ENCODE assay signal across 19 mouse cellular contexts in the genomic region with DNA sequence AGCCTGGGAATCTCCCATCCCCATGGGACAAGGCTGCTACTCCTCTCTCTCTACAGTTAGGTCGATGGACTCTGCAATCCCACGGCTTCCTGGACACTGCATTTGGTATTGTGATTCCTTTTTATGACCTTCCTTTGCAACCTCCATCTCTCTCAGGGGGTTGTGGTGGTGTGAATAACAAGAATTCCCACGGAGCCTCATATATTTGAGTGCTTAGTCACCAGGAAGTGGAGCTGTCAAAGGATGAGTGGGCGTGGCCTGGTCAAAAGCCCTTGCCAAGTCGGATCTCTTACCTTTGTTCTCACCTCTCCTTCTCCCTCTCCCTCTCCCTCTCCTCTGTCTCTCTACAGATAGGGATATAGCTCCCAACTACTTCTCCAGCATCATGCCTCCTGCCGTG. TPM values are rescaled to one million over a fixed set of nuclear protein-coding genes. Genes with fewer than 3 reads are reported as not detected.
DNase-seq lines count a peak whose midpoint lies in the region; ATAC-seq lines count a peak whose summit lies in the region.
"Had no signal": no experiment of that assay in that cellular context is flagged by ENCODE, and none has a peak within 500 bp of the region (broad histone marks: within the 10 kb centered on the region; RNA-seq: fewer than 3 reads in every experiment).

No protein-coding gene starts in this region.

- no peak overlapping the region for H3K9ac ChIP-seq in kidney, embryonic 15.5 days
- H3K9ac ChIP-seq: hindbrain, embryonic 15.5 days; lung, embryonic 14.5 days; midbrain, embryonic 15.5 days had no signal

- peaks cover 4% of the 10 kb centered on the region; the same call in 1 of the 2 replicates for H3K4me1 ChIP-seq in kidney, embryonic 15.5 days
- peaks cover 8% of the 10 kb centered on the region; the same call in 1 of the 2 replicates for H3K4me1 ChIP-seq in forebrain, embryonic 10.5 days
- H3K4me1 ChIP-seq: hindbrain, embryonic 15.5 days; midbrain, embryonic 15.5 days had no signal

- ATAC-seq in kidney, embryonic 15.5 days (replicated peaks; ENCODE audit: low FRiP score) = no peak
- ATAC-seq in granulocyte monocyte progenitor cell, adult 5-6 weeks (replicated peaks; ENCODE audit: poor library complexity, severe bottlenecking) = no peak
- ATAC-seq: midbrain, embryonic 15.5 days had no signal

- DNase-seq in kidney, adult 11 months = peak; percentile 46
- DNase-seq in 3T3-L1 (ENCODE audit: low read depth, low spot score) (peak; percentile 78), NIH3T3 (ENCODE audit: low read depth) (peak; percentile 53)
- peak; percentile 43 for DNase-seq in kidney, postnatal 10 days
- no peak for DNase-seq in gastrocnemius, postnatal 14 days
- DNase-seq in forebrain, embryonic 10.5 days (ENCODE audit: extremely low spot score, low spot score) = no peak
- DNase-seq: adrenal gland, postnatal 25 days; cerebellum, adult 18-20 months; cerebellum, postnatal 36 days; gastrocnemius, postnatal 10 days; lung, embryonic 14.5 days; right cerebral cortex, adult 18-20 months; thymus, adult 2 months had no signal

- no peak overlapping the region for H3K4me2 ChIP-seq in kidney, embryonic 15.5 days
- H3K4me2 ChIP-seq: hindbrain, embryonic 15.5 days; liver, embryonic 11.5 days; lung, embryonic 14.5 days; midbrain, embryonic 15.5 days had no signal

- intact Hi-C loops in gastrocnemius, postnatal 14 days (cut with DNase I; ENCODE audit: low total_unique reads) = no loop called here

- H3K9me3 ChIP-seq in kidney, embryonic 15.5 days (replicated peaks) = no peaks in the 10 kb centered on the region
- no peaks in the 10 kb centered on the region for H3K9me3 ChIP-seq in forebrain, embryonic 10.5 days
- H3K9me3 ChIP-seq: G1E; hindbrain, embryonic 15.5 days; midbrain, embryonic 15.5 days had no signal

- H3K36me3 ChIP-seq in kidney, embryonic 15.5 days = no peaks in the 10 kb centered on the region
- no peaks in the 10 kb centered on the region for H3K36me3 ChIP-seq in forebrain, embryonic 10.5 days (replicated peaks)
- H3K36me3 ChIP-seq: hindbrain, embryonic 15.5 days; midbrain, embryonic 15.5 days had no signal

- H3K4me3 ChIP-seq in kidney, embryonic 15.5 days (replicated peaks) = no peak overlapping the region
- H3K4me3 ChIP-seq in forebrain, embryonic 10.5 days = no peak overlapping the region
- H3K4me3 ChIP-seq: hindbrain, embryonic 15.5 days; midbrain, embryonic 15.5 days had no signal

- no peaks in the 10 kb centered on the region for H3K27me3 ChIP-seq in kidney, embryonic 15.5 days
- H3K27me3 ChIP-seq in forebrain, embryonic 10.5 days (ENCODE audit: poor library complexity, severe bottlenecking) = no peaks in the 10 kb centered on the region
- H3K27me3 ChIP-seq: hindbrain, embryonic 15.5 days; midbrain, embryonic 15.5 days had no signal

- 32% methylated on average over 6 of the region's 6 CpGs for WGBS in kidney, embryonic 15.5 days
- 71% methylated on average over 6 of the region's 6 CpGs for WGBS in forebrain, embryonic 10.5 days

- H3K27ac ChIP-seq in kidney, embryonic 15.5 days = no peak overlapping the region
- H3K27ac ChIP-seq in forebrain, embryonic 10.5 days = no peak overlapping the region
- H3K27ac ChIP-seq: hindbrain, embryonic 15.5 days; midbrain, embryonic 15.5 days had no signal

RNA-seq across cellular contexts. Expression of gene Srd5a1, which starts 25.4 kb away (rescaled TPM):
- polyA plus RNA-seq in kidney, embryonic 15.5 days (2015; fragmentation: Nextera tagmentation; extraction: Ambion mirVana) = 22.9 and 26.5 TPM in 2 replicates
- 1 to 10 TPM in 1 of 2 experiments, under 1 TPM in 1; 0.86 to 1.9 TPM for total RNA-seq in gastrocnemius, postnatal 14 days (2021)
- total RNA-seq in granulocyte monocyte progenitor cell, adult 5-6 weeks (2014; fragmentation: Nextera tagmentation) = 3.7 and 4.6 TPM in 2 replicates
- total RNA-seq in granulocyte monocyte progenitor cell, adult 5-6 weeks (2017) = 2.7 and 4.6 TPM in 2 replicates
- polyA plus RNA-seq in forebrain, embryonic 10.5 days (2016; fragmentation: Nextera tagmentation; extraction: Ambion mirVana) = 28.5 and 29.2 TPM in 2 replicates

RNA-seq across cellular contexts. Expression of gene Tent4a, which starts 51.4 kb away (rescaled TPM):
- polyA plus RNA-seq in kidney, embryonic 15.5 days (2015; fragmentation: Nextera tagmentation; extraction: Ambion mirVana) = 5.1 and 5.5 TPM in 2 replicates
- total RNA-seq in gastrocnemius, postnatal 14 days (2021) = 1 to 10 TPM; 6.8 to 9.4 TPM
- total RNA-seq in granulocyte monocyte progenitor cell, adult 5-6 weeks (2014; fragmentation: Nextera tagmentation) = 9.0 and 10.6 TPM in 2 replicates
- total RNA-seq in granulocyte monocyte progenitor cell, adult 5-6 weeks (2017) = 10.9 and 11.4 TPM in 2 replicates
- 4.1 and 4.9 TPM in 2 replicates for polyA plus RNA-seq in forebrain, embryonic 10.5 days (2016; fragmentation: Nextera tagmentation; extraction: Ambion mirVana)

RNA-seq across cellular contexts. Expression of gene Nsun2, which starts 52.3 kb away (rescaled TPM):
- 130 TPM in 2 replicates for polyA plus RNA-seq in kidney, embryonic 15.5 days (2015; fragmentation: Nextera tagmentation; extraction: Ambion mirVana)
- total RNA-seq in gastrocnemius, postnatal 14 days (2021) = 10 to 100 TPM; 39.5 to 44.5 TPM
- total RNA-seq in granulocyte monocyte progenitor cell, adult 5-6 weeks (2014; fragmentation: Nextera tagmentation) = 117 and 132 TPM in 2 replicates
- total RNA-seq in granulocyte monocyte progenitor cell, adult 5-6 weeks (2017) = 217 and 233 TPM in 2 replicates
- polyA plus RNA-seq in forebrain, embryonic 10.5 days (2016; fragmentation: Nextera tagmentation; extraction: Ambion mirVana) = 171 and 175 TPM in 2 replicates

Comparison
In these comparisons a context has a peak if more than half of its experiments do, and no peak if none do; other contexts are left out.
1. DNase-seq: peak in kidney, adult 11 months (single experiment), 3T3-L1 (single experiment), NIH3T3 (single experiment) and kidney, postnatal 10 days (single experiment); none in gastrocnemius, postnatal 14 days (single experiment) and forebrain, embryonic 10.5 days (single experiment).